Mouse (Mus musculus): ENCODE data around the gene Tpra1.

The Tpra1 gene

DNA sequence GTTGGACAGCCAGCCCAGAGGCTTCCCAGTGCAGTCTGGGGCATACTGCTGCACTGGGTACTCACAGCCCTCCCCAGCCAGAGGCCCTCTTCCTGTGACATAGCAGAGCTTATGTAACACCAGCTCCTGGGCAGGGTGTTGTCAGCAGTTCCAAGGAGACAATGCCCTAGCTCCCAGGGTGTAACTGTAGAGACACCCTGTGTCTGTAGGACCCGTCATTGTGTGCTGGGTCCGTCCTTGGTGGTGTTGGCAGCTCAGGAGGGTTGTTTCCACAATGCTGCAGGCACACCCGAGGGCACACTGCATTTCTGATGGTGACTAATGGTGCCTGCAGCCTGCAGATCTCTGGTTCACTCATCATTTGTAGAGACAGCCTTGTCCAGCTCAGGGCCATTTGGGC is 24.8 kb downstream of the Tpra1 start:
- DNase-seq (ENCODE audit: low read depth, low spot score), result no peak

GRCm38 (mm10) chr6:88927595-88927994 is 25.5 kb downstream of the Tpra1 start:
- no peak for DNase-seq (ENCODE audit: low read depth, low spot score)

DNA sequence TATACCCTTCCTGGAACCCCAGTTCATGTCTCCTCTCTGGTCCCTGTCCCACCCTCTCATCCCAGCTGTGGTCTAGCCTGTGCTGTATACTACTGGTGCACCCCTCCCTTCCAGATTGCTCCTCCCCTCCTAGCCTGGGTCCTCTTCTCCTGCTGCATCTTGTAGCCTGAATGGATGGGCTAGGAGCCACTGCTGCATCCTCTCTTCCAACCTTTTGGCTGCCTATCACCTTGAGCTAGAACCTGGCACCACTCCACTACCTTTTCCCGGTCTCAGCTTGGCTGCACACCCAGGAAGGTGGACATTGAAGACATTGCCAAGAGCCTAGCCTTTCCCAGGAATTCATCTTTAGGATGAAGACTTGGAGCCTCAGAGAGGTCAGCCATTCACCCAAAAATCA is 26.0 kb downstream of the Tpra1 start:
- DNase-seq (ENCODE audit: low read depth, low spot score), result no peak

DNA sequence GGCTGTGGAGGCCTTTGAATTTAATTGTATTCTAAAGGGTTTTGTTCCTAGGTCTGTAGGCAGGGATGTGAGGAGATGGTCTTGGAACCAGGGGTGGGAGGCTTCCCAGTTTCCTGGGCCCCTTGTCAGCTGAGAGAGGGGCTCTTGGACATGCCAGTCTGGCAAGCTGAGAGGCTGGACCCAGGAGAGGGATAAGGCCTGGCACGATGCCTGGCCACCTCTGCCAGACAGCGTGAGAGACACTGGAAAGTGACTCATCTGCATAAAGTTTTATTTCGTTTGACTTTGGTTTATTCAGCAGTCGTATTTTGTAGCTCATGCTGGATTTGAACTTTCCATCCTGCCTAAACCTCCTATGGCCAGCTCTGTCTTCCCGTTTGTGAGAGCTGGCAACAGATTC is 26.5 kb downstream of the Tpra1 start:
- DNase-seq (ENCODE audit: low read depth, low spot score), result no peak

DNA sequence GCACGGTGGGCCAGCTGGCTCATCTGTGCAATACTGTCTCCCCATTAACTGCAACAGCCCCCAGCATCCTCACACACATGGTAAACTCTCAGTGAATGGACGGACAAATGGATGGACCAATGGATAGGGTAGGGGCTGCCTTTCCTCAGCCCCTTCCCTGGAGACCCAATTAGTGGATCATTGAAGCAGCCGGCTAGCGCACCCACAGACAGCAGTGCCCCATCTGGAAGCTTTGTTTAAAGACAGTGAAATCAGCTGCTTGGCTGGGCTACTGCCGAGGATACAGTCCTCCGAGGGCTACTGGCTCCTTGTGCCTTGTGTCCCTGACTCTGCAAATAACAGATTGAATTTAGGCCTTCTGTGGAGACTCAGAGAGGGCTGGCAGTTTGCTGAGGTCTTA is 27.4 kb downstream of the Tpra1 start:
- DNase-seq (ENCODE audit: low read depth, low spot score), result no peak

DNA sequence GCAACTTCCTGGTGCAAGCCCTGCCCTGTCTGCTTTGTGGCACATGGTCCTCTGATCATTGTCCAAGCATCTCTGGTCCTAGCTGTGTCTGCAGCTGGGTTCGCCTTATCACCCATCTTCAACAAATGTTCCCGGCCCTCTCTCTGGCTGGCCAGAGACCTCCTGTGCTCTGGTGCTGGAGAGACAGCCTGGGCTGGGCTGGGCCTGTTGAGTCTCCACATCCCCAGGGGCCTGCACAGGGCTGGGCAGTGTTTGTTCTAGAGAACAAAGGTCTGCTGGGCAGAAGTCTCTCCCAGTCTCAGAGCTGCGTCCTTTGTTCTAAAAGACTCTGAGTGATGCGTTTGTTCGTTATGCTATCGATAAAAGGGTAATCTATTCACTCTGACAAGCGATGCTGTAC is 28.0 kb downstream of the Tpra1 start:
- DNase-seq (ENCODE audit: low read depth, low spot score), result no peak

DNA sequence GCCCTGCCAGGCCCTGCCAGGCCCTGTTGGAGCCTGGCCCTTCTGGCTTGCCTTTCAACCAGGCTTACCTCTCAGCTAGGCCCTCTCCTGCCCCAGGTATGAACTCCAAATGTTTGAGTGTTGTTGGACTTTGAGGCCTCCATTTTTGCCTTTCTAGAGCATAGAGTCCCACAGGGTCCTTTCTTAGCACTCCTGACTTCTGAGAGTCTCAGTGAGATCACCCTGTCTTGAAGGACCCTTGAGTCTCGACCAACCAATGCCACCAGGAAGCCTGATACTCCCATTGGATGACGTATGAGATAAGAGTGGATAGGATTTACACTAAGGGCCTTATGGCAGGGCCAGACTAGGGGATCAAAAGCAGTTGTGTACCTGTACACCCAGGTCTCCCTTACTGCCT is 29.4 kb downstream of the Tpra1 start:
- DNase-seq (ENCODE audit: low read depth, low spot score), result no peak

- no peak for DNase-seq (ENCODE audit: low read depth, low spot score)
These were observed 32.1 kb downstream of the Tpra1 start for GRCm38 (mm10) chr6:88934132-88934531.

- DNase-seq (ENCODE audit: low read depth, low spot score), result no peak
These were observed 32.8 kb downstream of the Tpra1 start for GRCm38 (mm10) chr6:88934816-88935215.

GRCm38 (mm10) chr6:88935735-88936276 is 33.8 kb downstream of the Tpra1 start:
- no peak for DNase-seq (ENCODE audit: low read depth, low spot score)

GRCm38 (mm10) chr6:88936342-88937213 is 34.5 kb downstream of the Tpra1 start:
- DNase-seq (ENCODE audit: low read depth, low spot score), result no peak

DNA sequence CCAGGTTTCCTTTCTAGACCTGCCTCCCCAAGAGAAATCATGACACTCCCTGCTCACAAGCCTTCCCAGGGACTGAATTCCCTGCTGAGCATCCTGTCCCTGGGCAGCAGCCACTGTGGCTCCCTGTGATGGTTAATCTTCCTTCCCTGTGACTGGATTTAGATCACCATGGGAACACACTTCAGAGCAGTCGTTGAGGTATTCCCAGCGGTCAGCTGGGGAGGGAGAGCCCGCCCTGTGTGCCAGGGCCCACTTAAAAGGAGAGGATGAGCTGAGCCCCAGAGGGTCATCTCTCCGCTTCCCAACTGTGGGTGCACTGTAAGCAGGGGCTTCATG is 35.1 kb downstream of the Tpra1 start:
- DNase-seq (ENCODE audit: low read depth, low spot score), result no peak

DNA sequence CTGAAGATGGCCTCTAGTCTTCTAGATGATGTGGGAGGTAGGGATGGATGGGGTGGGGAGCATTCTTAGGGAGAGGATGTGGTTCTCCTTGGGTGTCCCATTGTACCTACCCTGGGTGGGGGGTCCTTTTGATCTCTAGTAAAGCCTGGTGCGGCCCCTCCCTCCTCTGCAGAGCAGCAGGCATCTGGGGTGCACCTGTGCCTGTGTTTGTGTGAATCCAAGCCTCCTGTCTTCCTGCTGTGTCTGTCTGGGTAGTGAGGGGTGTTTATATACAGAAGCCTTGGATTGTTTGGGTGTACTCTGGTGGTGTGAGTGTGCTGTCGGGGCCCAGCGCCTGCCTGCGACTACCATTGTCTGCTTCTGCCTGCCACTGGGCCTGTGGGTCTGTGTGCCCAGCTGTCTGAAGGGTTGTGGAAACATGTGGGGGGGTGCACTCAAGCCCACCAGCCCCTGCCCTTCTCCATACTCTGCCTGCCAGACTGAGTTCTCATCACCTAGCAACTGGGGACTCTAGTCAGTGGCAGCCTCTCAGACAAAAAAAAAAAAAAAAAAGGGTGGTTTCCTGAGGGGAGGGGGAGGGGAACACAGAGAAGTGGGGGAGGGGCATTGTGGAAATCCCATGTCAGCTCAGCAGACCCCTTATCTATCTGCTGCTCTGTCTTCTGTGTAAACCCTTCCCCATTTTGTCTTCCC is 36.1 kb downstream of the Tpra1 start:
- DNase-seq (ENCODE audit: low read depth, low spot score), result no peak

DNA sequence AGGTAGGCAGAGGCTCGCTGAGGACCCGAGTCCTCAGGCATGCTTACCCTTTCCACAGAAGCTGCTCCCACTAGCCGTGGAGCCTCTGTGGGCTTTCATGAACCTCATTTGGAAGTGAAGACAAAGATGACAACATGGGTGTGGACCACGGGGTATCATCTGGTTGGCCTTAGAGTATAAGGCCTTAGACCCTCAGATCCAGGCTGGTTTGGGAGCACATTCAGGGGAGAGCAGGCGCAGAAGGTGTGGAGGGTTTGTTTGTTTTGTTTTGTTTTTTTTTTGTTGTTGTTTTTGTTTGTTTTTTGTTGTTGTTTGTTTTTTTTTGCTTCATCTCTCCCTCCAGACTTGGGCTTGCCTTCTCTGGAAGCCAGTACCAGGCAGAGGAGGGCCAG is 36.6 kb downstream of the Tpra1 start:
- no peak for DNase-seq (ENCODE audit: low read depth, low spot score)

- DNase-seq (ENCODE audit: low read depth, low spot score), result peak; percentile 76
These were observed 37.4 kb downstream of the Tpra1 start for GRCm38 (mm10) chr6:88939281-88940089.

DNA sequence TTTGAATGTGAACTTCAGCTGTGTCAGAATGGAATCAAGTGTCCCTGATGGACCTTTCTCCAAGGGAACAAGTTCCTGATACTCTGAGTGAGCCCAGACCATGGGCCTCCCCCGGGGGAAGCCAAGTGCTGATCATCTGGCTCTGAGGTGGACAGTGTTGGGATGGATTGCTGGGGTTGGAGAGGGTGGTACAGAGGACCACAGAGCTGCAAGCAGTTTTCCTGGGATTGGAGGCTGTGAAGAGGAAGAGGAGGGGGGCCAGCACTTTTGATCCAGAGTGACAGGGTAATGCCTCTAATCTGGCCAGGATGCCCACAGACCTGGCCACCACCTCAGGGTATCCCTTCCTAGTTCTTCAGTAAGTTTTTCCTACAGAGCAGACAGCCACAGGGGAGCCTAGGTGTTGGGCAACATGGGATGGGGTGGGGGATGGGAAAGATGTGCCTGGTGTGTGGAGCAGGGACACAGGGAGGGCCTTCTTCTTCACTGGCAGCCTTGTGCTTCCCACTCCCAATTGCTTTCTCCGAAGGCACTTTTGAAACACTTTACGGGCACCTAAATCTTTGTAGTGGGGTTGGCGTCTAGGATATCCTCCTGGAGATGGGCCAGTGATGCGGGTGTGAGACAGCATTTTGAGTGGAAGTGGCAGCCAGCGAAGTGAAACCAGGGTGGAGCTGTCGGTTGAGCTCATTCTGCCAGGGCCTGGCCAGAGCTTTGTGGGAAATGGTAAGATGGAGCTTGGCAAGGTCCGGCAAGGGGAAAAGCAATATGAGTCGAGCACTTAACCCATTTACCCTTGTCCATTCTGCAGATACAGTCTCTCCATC is 38.3 kb downstream of the Tpra1 start:
- DNase-seq (ENCODE audit: low read depth, low spot score), result no peak

- no peak for DNase-seq (ENCODE audit: low read depth, low spot score)
These were observed 39.6 kb downstream of the Tpra1 start for GRCm38 (mm10) chr6:88941628-88942027.

- no peak for DNase-seq (ENCODE audit: low read depth, low spot score)
These were observed 40.5 kb downstream of the Tpra1 start for GRCm38 (mm10) chr6:88942595-88942994.

DNA sequence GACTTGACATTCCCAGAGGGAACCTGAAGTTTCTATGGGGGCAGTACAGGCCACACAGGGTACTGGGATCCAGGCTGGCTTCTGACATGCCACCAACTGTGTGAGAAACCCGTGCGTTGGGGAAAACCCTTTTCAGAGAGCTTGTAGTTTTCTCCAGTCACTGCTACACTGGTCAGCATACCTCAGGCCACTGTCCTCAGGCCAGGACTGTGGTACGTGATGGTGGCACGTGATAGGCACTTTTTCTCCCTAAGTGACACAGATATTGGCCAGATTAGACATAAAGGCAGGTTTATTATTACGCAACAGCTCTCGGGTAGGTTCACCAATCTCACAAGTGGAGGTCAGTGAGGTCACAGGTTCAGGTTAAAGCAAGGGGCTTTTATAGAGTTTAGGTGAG is 41.6 kb downstream of the Tpra1 start:
- DNase-seq (ENCODE audit: low read depth, low spot score), result no peak

DNA sequence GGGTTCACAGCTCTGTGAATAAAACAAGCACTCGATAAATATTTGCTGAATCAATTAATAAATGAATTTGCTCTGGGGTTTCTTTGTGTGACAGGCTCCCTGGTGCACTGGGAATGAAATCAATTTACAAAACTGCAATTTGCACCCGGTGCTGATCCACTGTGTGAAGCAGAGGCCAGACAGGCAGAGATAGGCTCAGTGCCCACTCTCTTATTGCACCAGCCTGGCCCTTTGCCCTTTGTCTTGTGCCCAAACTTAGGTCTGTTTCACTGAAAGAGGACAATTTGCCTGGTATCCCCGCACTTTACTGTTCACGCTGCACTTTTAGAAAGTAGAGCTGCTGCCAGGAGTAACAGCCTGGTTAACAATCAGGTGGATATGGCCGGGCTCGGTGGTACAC is 44.4 kb downstream of the Tpra1 start:
- no peak for DNase-seq (ENCODE audit: low read depth, low spot score)

- DNase-seq (ENCODE audit: low read depth, low spot score), result no peak
These were observed 45.7 kb downstream of the Tpra1 start for GRCm38 (mm10) chr6:88947771-88948170.
